Mouse (Mus musculus) bone marrow macrophage, adult 2 months (primary cell): ENCODE data around the gene Lrrc58.

Source experiments
- CTCF ChIP-seq: IDR thresholded peaks from 2 replicates; pipeline ENCODE4 v1.5.1; 2012; ENCODE audit warnings: low read depth, mild to moderate bottlenecking, low read length, moderate library complexity
- POLR2A ChIP-seq: IDR thresholded peaks from 2 replicates; pipeline ENCODE4 v1.6.1; 2012; ENCODE audit warnings: mild to moderate bottlenecking, low read depth, low read length, borderline replicate concordance

DNA sequence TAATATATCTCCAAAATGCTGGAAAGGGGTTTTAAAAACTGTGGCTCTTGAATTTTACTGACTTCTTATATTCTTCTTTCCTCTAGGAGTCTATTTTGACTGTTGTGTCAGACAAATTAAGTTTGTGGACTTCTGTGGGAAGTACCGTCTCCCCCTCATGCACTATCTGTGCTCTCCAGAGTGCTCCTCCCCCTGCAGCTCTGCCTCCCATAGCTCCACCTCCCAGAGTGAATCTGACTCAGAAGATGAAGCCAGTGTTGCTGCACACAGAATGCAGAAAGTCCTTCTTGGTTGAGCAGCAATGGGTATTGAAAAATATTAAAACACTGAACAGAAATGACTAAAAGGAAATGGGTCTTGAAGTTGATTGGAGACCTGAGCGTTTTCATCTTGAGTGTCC is 13.0 kb downstream of the Lrrc58 start:
- no peak for TF ChIP-seq CTCF
- no peak for TF ChIP-seq POLR2A
